Mouse (Mus musculus): ENCODE data around the gene Stoml1.

The Stoml1 gene

GRCm38 (mm10) chr9:58272068-58272541 is 19.1 kb downstream of the Stoml1 start:
- WGBS = 81% methylated on average over 2 of the region's 2 CpGs

GRCm38 (mm10) chr9:58272855-58273254 is 19.9 kb downstream of the Stoml1 start:
- 81% methylated on average over 9 of the region's 9 CpGs for WGBS

- 80% methylated on average over 7 of the region's 7 CpGs for WGBS
Observed at GRCm38 (mm10) chr9:58274101-58274604, 21.2 kb downstream of the Stoml1 start.

GRCm38 (mm10) chr9:58274626-58275025 is 21.7 kb downstream of the Stoml1 start:
- WGBS = 36% methylated on average over 3 of the region's 3 CpGs

GRCm38 (mm10) chr9:58275115-58275774 is 22.3 kb downstream of the Stoml1 start:
- WGBS = 21% methylated on average over 8 of the region's 8 CpGs

GRCm38 (mm10) chr9:58275797-58276196 is 22.8 kb downstream of the Stoml1 start:
- 75% methylated on average over 3 of the region's 3 CpGs for WGBS

- WGBS = 88% methylated on average over 5 of the region's 5 CpGs
Observed at GRCm38 (mm10) chr9:58276346-58276745, 23.4 kb downstream of the Stoml1 start.

- WGBS = 96% methylated on average over 4 of the region's 4 CpGs
Observed at GRCm38 (mm10) chr9:58278313-58278712, 25.3 kb downstream of the Stoml1 start.

GRCm38 (mm10) chr9:58278821-58279723 is 26.1 kb downstream of the Stoml1 start:
- 91% methylated on average over 4 of the region's 4 CpGs for WGBS

GRCm38 (mm10) chr9:58279780-58280179 is 26.8 kb downstream of the Stoml1 start:
- 88% methylated on average over 5 of the region's 5 CpGs for WGBS

GRCm38 (mm10) chr9:58280259-58281109 is 27.5 kb downstream of the Stoml1 start:
- 35% methylated on average over 9 of the region's 9 CpGs for WGBS

GRCm38 (mm10) chr9:58281597-58281996 is 28.6 kb downstream of the Stoml1 start:
- WGBS = 62% methylated on average over 3 of the region's 3 CpGs

- WGBS = 33% methylated on average over 7 of the region's 7 CpGs
Observed at GRCm38 (mm10) chr9:58283431-58283830, 30.5 kb downstream of the Stoml1 start.

- 85% methylated on average over 1 of the region's 1 CpGs for WGBS
Observed at GRCm38 (mm10) chr9:58289090-58289489, 36.1 kb downstream of the Stoml1 start.

GRCm38 (mm10) chr9:58289901-58290300 is 36.9 kb downstream of the Stoml1 start:
- WGBS = 83% methylated on average over 2 of the region's 2 CpGs

GRCm38 (mm10) chr9:58294527-58294926 is 41.6 kb downstream of the Stoml1 start:
- WGBS = 67% methylated on average over 7 of the region's 7 CpGs

GRCm38 (mm10) chr9:58295345-58295744 is 42.4 kb downstream of the Stoml1 start:
- WGBS = 96% methylated on average over 3 of the region's 3 CpGs

- WGBS = 56% methylated on average over 9 of the region's 9 CpGs
Observed at GRCm38 (mm10) chr9:58295766-58296361, 42.9 kb downstream of the Stoml1 start.

- WGBS = 90% methylated on average over 6 of the region's 6 CpGs
Observed at GRCm38 (mm10) chr9:58297065-58297464, 44.1 kb downstream of the Stoml1 start.

- WGBS = 62% methylated on average over 4 of the region's 4 CpGs
Observed at GRCm38 (mm10) chr9:58297961-58298477, 45.1 kb downstream of the Stoml1 start.

GRCm38 (mm10) chr9:58299356-58299799 is 46.4 kb downstream of the Stoml1 start:
- 66% methylated on average over 2 of the region's 2 CpGs for WGBS
